Mouse (Mus musculus) lung, embryonic 15.5 days (tissue): ENCODE measurements around the gene Zcchc2. TPM values are rescaled to one million over a fixed set of nuclear protein-coding genes. Genes with fewer than 3 reads are reported as not detected.

ENCODE experiments used
- ATAC-seq: fragments of 200-750 bp; cut with Nextera tagmentation; 2 replicates; pipeline ENCODE4 v1.8.0; 2017; ENCODE audit warnings: moderate number of reproducible peaks, borderline replicate concordance; ENCODE audit not compliant: low FRiP score, low TSS enrichment; ENCODE audit errors: extremely low read depth
- H3K27ac ChIP-seq: fragments of 300-500 bp; sonication (generic); 2 replicates; pipeline ENCODE4 v1.5.1; 2015; ENCODE audit warnings: moderate library complexity, mild to moderate bottlenecking, inconsistent platforms
- H3K27me3 ChIP-seq: fragments of 300-500 bp; sonication (generic); 2 replicates; pipeline ENCODE4 v1.6.1; 2015; ENCODE audit warnings: inconsistent platforms
- H3K36me3 ChIP-seq: fragments of 300-500 bp; sonication (generic); 2 replicates; pipeline ENCODE4 v1.6.1; 2015; ENCODE audit warnings: inconsistent platforms
- H3K4me1 ChIP-seq: fragments of 300-500 bp; sonication (generic); 2 replicates; pipeline ENCODE4 v1.6.1; 2015; ENCODE audit warnings: inconsistent platforms
- H3K4me2 ChIP-seq: fragments of 300-500 bp; sonication (generic); 2 replicates; pipeline ENCODE4 v1.6.1; 2015; ENCODE audit warnings: inconsistent platforms, mild to moderate bottlenecking, moderate library complexity
- H3K4me3 ChIP-seq: fragments of 300-500 bp; sonication (generic); 2 replicates; pipeline ENCODE4 v1.5.1; 2015; ENCODE audit warnings: mild to moderate bottlenecking, inconsistent platforms
- H3K9ac ChIP-seq: fragments of 300-500 bp; sonication (generic); 2 replicates; pipeline ENCODE4 v1.6.1; 2015; ENCODE audit warnings: inconsistent platforms
- H3K9me3 ChIP-seq: fragments of 300-500 bp; sonication (generic); 2 replicates; pipeline ENCODE4 v1.6.1; 2016; ENCODE audit warnings: inconsistent platforms
- WGBS: fragments of 180-500 bp; shearing (Covaris S2); methylation state at CpG from one replicate; pipeline ENCODE4 v1.1.7; 2015; 5-methylcytosine and 5-hydroxymethylcytosine counted together
- polyA plus RNA-seq: library from polyadenylated mRNA; unstranded; fragments of >200 nt; fragmentation: Nextera tagmentation; extraction: Ambion mirVana; gene quantifications from 2 replicates; pipeline ENCODE4 v1.2.1, GENCODE M21; 2015

Zcchc2 gene
- 2.0 and 2.3 TPM in 2 replicates for polyA plus RNA-seq

DNA sequence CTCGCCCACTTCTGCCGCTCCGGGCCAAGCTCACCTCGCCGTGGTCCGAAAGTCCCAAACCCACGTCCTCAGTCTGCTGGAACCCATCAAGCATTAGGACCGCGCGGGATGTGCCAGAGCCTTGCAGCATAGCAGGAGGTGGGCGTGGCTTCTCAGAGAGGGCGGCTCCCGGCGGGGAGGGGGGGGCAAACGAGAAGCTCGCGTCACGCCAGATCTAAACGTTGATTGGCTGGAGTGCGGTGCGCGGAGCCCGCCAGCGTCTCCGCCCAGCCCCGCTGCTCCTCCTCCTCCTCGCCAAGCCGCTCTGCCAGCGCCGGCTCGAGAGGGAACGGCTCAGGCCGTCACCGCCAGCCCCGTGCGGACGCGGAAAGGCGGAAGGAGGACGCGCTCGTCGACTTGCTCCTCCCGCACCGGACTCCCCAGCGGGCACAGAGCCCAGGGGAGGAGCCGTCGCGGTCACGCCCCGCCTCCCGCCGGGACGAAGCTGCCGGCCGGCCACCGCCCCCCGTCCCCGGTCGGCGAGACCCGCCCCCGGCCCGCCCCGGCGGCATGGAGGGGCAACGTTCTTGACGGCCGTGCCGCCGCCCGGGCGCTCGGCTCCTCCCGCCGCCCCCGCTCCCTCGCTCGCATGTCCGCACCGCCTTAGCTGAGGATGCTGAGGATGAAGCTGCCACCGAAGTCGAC, at the start of gene Zcchc2:
Gene Zcchc2, plus strand, starts transcription at position 269 of the 684 bp plus-strand sequence.
- H3K27ac ChIP-seq = peak within 1 kb of the TSS; percentile 97
- peak; percentile 95 for ATAC-seq
- H3K27me3 ChIP-seq = no peaks in the 10 kb centered on the region
- H3K4me1 ChIP-seq = peaks cover 34% of the 10 kb centered on the region
- H3K4me2 ChIP-seq = peak within 1 kb of the TSS; percentile 98
- H3K36me3 ChIP-seq = no peaks in the 10 kb centered on the region
- peak within 1 kb of the TSS; percentile 58 for H3K4me3 ChIP-seq
- H3K9me3 ChIP-seq = no peaks in the 10 kb centered on the region
- peak within 1 kb of the TSS; percentile 71 for H3K9ac ChIP-seq
- WGBS = under 1% methylated on average over 58 of the region's 83 CpGs

DNA sequence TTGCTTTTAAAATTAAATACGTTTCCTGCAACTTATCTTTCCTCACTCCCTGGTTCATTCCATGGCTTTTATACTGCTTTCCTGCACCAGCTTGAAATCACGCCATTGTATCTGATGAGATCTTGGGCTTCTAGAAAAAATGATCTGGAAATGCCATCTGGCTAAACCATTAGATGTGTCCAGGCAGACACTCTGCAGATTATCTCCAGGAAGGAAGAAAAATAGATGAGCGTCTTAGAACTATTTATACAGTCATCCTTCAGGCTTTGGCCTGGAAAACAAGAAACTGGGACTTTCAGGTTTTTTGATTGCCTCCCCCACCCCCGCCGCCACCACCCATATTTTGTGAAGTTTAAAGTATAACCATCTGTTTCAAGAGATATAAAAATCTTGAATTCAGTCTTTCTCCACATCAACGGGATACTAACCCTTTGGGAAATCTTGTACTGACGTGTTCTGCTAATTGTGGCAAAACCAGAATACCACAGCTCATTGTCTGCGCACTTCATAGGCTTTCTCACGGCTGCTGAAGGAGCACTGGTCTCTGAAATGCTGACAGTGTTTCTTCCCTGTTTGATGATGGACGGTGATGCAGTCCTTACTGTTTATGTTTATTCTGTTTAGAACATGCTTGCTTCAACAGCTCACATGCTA, 45.2 kb upstream of the Zcchc2 start:
- no peaks in the 10 kb centered on the region for H3K27me3 ChIP-seq
- no peak overlapping the region for H3K4me3 ChIP-seq
- H3K9ac ChIP-seq = no peak overlapping the region
- no peaks in the 10 kb centered on the region for H3K9me3 ChIP-seq
- H3K27ac ChIP-seq = no peak overlapping the region
- no peaks in the 10 kb centered on the region for H3K36me3 ChIP-seq
- H3K4me2 ChIP-seq = no peak overlapping the region
- ATAC-seq = no peak
- no peaks in the 10 kb centered on the region for H3K4me1 ChIP-seq
- WGBS = 69% methylated on average over 10 of the region's 10 CpGs

DNA sequence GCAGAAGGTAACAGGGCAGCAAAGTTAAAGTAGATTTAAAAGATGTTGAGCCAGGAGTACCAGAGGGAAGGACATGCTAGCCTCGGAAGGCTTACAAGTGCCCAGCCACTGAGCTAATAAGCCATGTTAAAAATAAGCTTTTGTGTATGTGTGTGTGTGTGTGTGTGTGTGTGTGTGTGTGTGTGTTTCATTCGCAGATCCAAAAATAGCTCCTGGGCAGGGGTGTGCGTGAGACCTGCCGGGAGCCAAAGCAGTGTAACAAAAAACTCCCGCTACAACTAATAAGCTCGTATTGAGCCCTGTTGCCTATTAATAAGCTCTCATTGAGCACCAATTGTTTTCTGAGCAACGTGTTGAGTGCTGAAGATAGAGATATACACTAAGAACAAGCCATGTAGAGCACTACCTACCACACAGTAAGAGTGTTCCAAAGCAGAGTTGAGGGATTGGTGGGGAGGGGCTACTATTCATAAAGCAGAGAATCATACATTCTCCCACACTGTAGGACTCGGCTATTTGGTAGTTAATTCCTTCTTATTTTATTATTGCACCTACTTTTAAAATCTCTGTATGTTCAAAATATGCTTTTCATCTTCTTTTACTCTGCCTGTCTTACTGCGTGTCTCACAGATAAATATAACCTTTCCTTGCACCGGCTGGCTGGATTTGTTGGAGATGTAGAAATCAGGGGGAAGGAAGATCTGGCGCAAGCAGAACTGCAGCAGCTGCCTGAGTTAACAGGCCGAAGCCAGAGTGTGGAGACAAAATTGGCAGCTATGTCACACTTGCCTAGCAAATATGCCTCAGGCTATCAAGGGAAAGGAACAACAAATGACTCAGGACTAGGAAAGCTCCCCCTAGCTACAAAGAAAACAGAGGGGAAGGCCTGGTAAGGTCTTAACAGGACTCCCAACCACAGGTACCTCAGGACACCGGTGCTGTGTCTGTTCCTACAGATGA, 43.3 kb upstream of the Zcchc2 start:
- Histone ChIP-seq H3K4me3 (no peak overlapping the region), H3K9me3 (no peaks in the 10 kb centered on the region), H3K27ac (no peak overlapping the region), H3K4me1 (no peaks in the 10 kb centered on the region), H3K27me3 (no peaks in the 10 kb centered on the region), H3K4me2 (no peak overlapping the region), H3K36me3 (no peaks in the 10 kb centered on the region), H3K9ac (no peak overlapping the region)
- WGBS = 60% methylated on average over 13 of the region's 13 CpGs
- ATAC-seq = no peak

DNA sequence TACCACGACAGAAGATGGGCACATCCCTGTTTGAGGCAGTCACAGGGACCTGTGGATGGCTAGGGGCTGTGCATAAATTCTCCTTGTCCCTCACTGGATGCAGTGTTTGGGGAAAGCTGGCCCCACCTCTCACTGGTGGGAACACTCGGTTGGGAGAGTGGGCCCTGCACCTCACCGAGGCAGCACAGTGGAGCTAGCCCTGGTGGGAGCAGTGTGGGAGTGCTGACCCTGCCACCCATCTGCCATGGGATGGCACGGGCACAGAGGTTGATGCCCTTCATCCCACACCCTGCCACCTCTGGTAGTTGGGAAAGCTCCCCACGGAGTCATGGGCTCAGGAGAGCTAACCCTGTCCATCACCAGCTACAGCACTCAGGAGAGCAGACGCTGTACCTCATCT, 41.9 kb upstream of the Zcchc2 start:
- Histone ChIP-seq H3K4me3 (no peak overlapping the region), H3K27ac (no peak overlapping the region), H3K4me2 (no peak overlapping the region), H3K27me3 (no peaks in the 10 kb centered on the region), H3K4me1 (no peaks in the 10 kb centered on the region), H3K9ac (no peak overlapping the region), H3K9me3 (no peaks in the 10 kb centered on the region), H3K36me3 (no peaks in the 10 kb centered on the region)
- WGBS = 76% methylated on average over 6 of the region's 6 CpGs
- ATAC-seq = peak; percentile 31; the same call in 1 of the 2 replicates

DNA sequence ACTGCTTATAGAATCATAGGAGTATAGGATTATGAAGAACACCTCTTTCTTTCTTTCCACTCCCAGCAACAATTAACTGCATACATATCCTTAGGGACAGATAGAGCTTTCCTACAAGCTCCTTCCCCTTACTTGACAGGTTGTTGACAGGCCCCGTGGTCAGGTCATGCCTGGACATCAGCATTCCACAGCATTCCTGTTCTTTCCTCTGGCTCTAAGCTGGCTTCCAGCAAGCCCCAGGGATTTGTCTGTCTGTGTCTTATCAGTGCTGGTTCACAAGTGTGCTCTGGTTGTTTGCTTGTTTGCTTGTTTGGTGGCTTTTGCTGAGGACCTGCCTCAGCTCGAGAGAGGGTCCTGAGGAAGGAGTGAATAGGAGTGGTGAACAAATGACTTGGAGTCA, 36.6 kb upstream of the Zcchc2 start:
- Histone ChIP-seq H3K27me3 (no peaks in the 10 kb centered on the region), H3K9ac (no peak overlapping the region), H3K4me3 (no peak overlapping the region), H3K4me1 (no peaks in the 10 kb centered on the region), H3K4me2 (no peak overlapping the region), H3K36me3 (no peaks in the 10 kb centered on the region), H3K27ac (no peak overlapping the region), H3K9me3 (no peaks in the 10 kb centered on the region)
- ATAC-seq = no peak
- 48% methylated on average over 2 of the region's 2 CpGs for WGBS

DNA sequence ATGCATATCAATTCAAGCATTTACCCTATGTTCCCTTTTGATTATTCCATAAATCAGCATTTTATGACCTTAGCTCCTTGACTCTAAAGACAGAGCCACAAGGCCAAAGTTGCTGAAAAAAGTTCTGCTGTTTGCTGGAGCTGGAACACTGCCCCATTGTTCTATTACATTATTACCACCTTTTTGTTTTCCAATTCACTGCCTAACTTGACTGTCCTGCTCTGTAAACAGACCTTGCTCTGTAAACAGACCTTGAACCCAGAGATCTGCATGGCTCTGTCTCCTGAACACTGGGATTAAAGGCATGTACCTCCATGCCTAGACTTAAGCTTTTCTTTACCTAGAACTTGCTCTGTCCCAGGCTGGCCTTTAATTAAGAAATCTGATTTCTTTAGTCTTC, 36.2 kb upstream of the Zcchc2 start:
- H3K36me3 ChIP-seq = no peaks in the 10 kb centered on the region
- no peak overlapping the region for H3K27ac ChIP-seq
- no peak overlapping the region for H3K9ac ChIP-seq
- no peak overlapping the region for H3K4me2 ChIP-seq
- no peaks in the 10 kb centered on the region for H3K4me1 ChIP-seq
- no peak overlapping the region for H3K4me3 ChIP-seq
- no peaks in the 10 kb centered on the region for H3K27me3 ChIP-seq
- no peaks in the 10 kb centered on the region for H3K9me3 ChIP-seq
- no peak for ATAC-seq

DNA sequence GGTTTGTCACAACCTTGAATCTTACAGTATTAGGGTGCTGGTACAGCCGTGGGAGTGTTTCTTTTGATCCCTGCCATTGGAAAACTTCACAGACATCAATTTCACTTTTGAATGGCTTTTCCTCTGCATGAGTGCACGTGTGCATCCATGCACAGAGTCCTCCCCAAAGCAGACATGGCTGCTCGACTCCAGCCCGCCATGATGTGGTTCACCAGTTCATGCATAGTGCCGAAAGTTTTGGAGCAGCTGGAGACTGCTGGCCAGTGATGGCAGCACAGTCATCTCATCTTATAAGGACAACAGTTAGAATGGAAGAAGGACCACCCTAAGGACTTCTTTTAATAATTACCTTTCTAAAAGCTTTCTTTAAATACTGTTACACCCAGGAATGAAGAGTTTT, 34.1 kb upstream of the Zcchc2 start:
- Histone ChIP-seq H3K4me2 (no peak overlapping the region), H3K27me3 (no peaks in the 10 kb centered on the region), H3K27ac (no peak overlapping the region), H3K4me1 (no peaks in the 10 kb centered on the region), H3K4me3 (no peak overlapping the region), H3K9ac (no peak overlapping the region), H3K9me3 (no peaks in the 10 kb centered on the region), H3K36me3 (no peaks in the 10 kb centered on the region)
- no peak for ATAC-seq
- 78% methylated on average over 5 of the region's 5 CpGs for whole genome bisulfite sequencing

DNA sequence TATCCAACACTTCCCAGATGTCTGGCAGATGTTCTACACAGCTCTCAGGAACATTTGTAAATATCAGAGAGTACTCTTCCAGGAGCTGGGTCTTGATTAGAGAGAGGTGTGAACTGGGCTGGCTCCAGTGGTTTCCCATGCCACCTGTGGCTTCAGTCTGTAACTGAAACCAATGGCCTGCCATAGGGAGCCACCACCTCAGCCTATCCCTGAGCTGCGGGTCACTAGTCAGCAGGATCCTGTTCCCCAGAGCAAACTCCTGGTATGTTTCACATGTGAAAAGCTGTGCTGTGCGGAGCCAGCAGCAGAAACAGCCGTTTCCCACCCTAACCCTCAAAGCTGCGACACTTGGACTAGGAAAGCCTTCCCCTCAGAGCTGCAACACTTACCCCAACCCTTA, 28.7 kb upstream of the Zcchc2 start:
- H3K4me2 ChIP-seq = no peak overlapping the region
- ATAC-seq = no peak
- no peak overlapping the region for H3K27ac ChIP-seq
- no peaks in the 10 kb centered on the region for H3K27me3 ChIP-seq
- no peak overlapping the region for H3K9ac ChIP-seq
- 70% methylated on average over 4 of the region's 4 CpGs for WGBS
- no peaks in the 10 kb centered on the region for H3K36me3 ChIP-seq
- no peaks in the 10 kb centered on the region for H3K9me3 ChIP-seq
- H3K4me1 ChIP-seq = 0 out of 2 replicates have a peak, but pooled peaks cover 3% of the 10 kb centered on the region
- H3K4me3 ChIP-seq = no peak overlapping the region

DNA sequence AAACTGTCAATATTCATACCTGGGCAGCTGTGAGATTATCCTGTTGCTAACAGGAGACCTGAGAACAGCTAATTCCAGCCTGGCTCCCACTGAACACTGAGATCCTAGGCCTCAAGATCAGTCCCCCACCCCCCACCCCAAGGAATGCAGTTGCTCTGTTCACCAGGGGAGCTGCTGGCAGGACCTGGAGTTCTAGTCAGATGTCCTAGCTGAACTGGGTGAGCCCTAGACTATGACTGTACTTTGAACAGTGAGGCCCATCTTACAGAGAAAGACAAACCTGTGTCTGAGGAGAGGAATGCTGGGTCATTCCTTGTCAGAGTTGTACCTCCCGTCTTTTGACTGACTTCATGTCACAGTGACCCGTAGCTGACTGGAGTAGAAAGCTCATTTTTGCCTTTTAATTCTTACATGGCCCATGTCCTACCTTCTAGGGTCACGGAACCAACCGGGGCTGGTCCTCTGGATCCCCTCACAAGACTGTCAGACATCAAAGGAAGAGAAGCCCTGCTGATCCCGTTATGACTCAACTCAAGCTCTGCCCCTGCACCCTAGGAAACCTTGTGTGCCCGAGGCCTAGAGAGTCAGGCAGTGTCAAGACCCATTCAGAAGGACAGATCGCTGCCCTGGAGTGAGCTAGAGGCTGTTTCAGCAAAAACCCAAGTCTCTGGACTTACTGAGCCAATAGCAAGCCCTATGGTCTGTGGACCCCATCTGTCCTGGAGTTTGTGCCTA, 28.0 kb upstream of the Zcchc2 start:
- ATAC-seq = no peak
- H3K4me3 ChIP-seq = no peak overlapping the region
- 62% methylated on average over 7 of the region's 7 CpGs for WGBS
- no peak overlapping the region for H3K4me2 ChIP-seq
- H3K27ac ChIP-seq = no peak overlapping the region
- no peak overlapping the region for H3K9ac ChIP-seq
- H3K4me1 ChIP-seq = 0 out of 2 replicates have a peak, but pooled peaks cover 3% of the 10 kb centered on the region
- no peaks in the 10 kb centered on the region for H3K9me3 ChIP-seq
- no peaks in the 10 kb centered on the region for H3K36me3 ChIP-seq
- H3K27me3 ChIP-seq = no peaks in the 10 kb centered on the region

DNA sequence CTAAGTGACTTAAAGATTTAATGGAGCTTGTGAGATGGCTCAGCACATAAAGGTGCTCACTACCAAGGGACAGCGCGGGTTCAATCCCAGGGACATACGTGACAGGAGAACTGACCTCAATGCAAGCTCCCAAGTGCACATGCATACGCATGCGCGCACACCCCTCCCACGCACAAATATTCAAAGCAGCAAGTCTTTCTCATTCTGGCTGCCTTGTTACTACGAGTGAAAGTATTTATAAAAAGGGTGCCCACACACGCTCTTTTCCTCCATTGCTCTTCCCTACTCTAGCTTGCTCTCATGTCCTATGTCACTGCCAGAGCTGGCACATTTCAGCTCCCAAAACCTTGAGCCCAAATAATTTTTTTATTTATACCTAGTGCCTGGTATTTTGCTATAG, 27.4 kb upstream of the Zcchc2 start:
- no peak for ATAC-seq
- 94% methylated on average over 9 of the region's 9 CpGs for WGBS

DNA sequence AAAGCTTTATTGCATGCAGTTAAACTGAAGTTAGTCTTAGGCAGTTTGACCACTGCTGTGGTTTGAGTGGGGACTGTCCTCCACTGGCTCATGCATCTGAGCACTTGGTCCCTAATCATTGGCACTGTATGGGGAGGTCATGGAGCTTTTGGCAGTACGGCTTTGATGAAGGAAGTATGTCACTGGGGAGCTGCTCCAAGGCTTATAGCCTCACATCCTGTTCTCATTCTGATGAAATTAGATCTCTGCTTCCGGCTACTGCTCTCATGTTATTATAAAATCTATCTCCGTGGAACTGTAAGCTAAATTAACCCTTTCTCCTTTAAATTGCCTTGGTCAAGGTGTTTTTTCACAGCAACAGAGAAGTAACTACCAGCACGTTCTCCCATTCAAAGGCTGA, 25.7 kb upstream of the Zcchc2 start:
- no peaks in the 10 kb centered on the region for H3K36me3 ChIP-seq
- no peak overlapping the region for H3K4me3 ChIP-seq
- no peaks in the 10 kb centered on the region for H3K27me3 ChIP-seq
- H3K9me3 ChIP-seq = no peaks in the 10 kb centered on the region
- H3K27ac ChIP-seq = no peak overlapping the region
- H3K9ac ChIP-seq = no peak overlapping the region
- 46% methylated on average over 4 of the region's 4 CpGs for WGBS
- ATAC-seq = no peak
- H3K4me1 ChIP-seq = 0 out of 2 replicates have a peak, but pooled peaks cover 3% of the 10 kb centered on the region
- no peak overlapping the region for H3K4me2 ChIP-seq

More for the DNA sequence above, 27.4 kb upstream of the Zcchc2 start:
- Histone ChIP-seq H3K27me3 (no peaks in the 10 kb centered on the region), H3K4me3 (no peak overlapping the region), H3K27ac (no peak overlapping the region), H3K36me3 (no peaks in the 10 kb centered on the region), H3K9ac (no peak overlapping the region), H3K4me1 (0 out of 2 replicates have a peak, but pooled peaks cover 3% of the 10 kb centered on the region), H3K4me2 (no peak overlapping the region), H3K9me3 (no peaks in the 10 kb centered on the region)
